7 mouse cellular contexts compared by ENCODE assay signal in the genomic region with DNA sequence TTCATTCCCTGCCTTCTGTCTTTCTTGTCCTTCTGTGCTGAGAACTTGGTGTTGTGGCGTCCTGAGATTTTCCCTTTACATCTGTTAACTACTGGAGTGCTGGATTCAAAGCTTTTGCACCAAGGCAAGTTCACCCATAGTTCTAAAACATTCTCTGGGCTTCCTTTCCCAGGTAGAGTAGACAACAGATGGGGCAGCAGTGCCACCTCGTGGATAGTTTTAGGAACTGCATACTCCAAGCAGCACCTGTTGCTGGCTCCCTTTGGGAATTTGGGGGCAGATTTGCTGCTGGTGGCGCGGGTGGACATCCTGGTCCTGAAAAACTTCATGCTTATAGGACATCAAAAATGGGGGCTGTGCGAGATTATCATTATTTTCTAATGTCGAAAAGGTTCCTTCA.
DNase-seq lines count a peak whose midpoint lies in the region; ATAC-seq and TF ChIP-seq lines count a peak whose summit lies in the region.

No protein-coding gene starts in this region.

- no peaks in the 10 kb centered on the region for H3K9me3 ChIP-seq in CH12.LX (replicated peaks; ENCODE audit: low read length)
- H3K9me3 ChIP-seq in lung, postnatal 0 days (ENCODE audit: low read length): no peaks in the 10 kb centered on the region

- dilution Hi-C loops in CH12.LX (cut with MboI; ENCODE audit: extremely low pct_ligation_motif_present, extremely low pct_unique_long_range_greater_than_20kb, low sequenced_read_pairs): no loop called here

- no peaks in the 10 kb centered on the region for H3K27me3 ChIP-seq in CH12.LX (replicated peaks)
- no peaks in the 10 kb centered on the region for H3K27me3 ChIP-seq in lung, postnatal 0 days (replicated peaks; ENCODE audit: insufficient read depth, low read length)

- no peak for TF ChIP-seq EP300 in CH12.LX (IDR thresholded peaks at IDR 0.05; ENCODE audit: low read length)
- no peak for TF ChIP-seq EP300 in lung, postnatal 0 days (IDR thresholded peaks at IDR 0.05)

- no peaks in the 10 kb centered on the region for H3K79me2 ChIP-seq in CH12.LX (replicated peaks; ENCODE audit: control insufficient read depth, extremely low read depth, insufficient read depth, poor library complexity, severe bottlenecking)

- no peak for TF ChIP-seq POLR2A in CH12.LX (IDR thresholded peaks at IDR 0.05; ENCODE audit: low read depth, low read length)

- ATAC-seq in lung, postnatal 0 days: no peak

- H3K4me3 ChIP-seq in CH12.LX (replicated peaks in 1 of 3; ENCODE audit: low read depth in 2 of 3, low read length in 2 of 3, poor library complexity in 1 of 3): no peak overlapping the region
- H3K4me3 ChIP-seq in gastrocnemius, adult 2 months: no peak overlapping the region
- H3K4me3 ChIP-seq in lung, postnatal 0 days (ENCODE audit: low read depth, low read length): no peak overlapping the region

- peak; percentile 89 to 90 for TF ChIP-seq CTCF in CH12.LX (conservative IDR thresholded peaks at IDR 0.05 in 1 of 2, IDR thresholded peaks at IDR 0.05 in 1 of 2; ENCODE audit: low read depth in 2 of 2, low read length in 2 of 2)
- TF ChIP-seq CTCF in gastrocnemius, adult 2 months (IDR thresholded peaks at IDR 0.05): peak; percentile 91
- TF ChIP-seq CTCF in lung, postnatal 0 days (IDR thresholded peaks at IDR 0.05): peak; percentile 94

- no peak overlapping the region for H3K9ac ChIP-seq in CH12.LX (ENCODE audit: insufficient read depth, low read depth)
- no peak overlapping the region for H3K9ac ChIP-seq in lung, postnatal 0 days (replicated peaks; ENCODE audit: low read depth)

- DNase-seq in CH12.LX (ENCODE audit: extremely low read depth): peak; percentile 71
- peak; percentile 3 for DNase-seq in T-cell, adult 2 months (ENCODE audit: low spot score)
- DNase-seq in cerebellum, postnatal 10 days: peak; percentile 77 to 82
- DNase-seq in gastrocnemius, adult 2 months: peak; percentile 35
- DNase-seq in layer of hippocampus, adult 11-12 months (ENCODE audit: low spot score): peak; percentile 50
- peak; percentile 69 for DNase-seq in lung, postnatal 0 days (ENCODE audit: low spot score)
- peak; percentile 51 for DNase-seq in right cerebral cortex, postnatal 25 days

- no peaks in the 10 kb centered on the region; a peak in 1 of 4 replicates for H3K4me1 ChIP-seq in CH12.LX (ENCODE audit: control insufficient read depth in 1 of 2, insufficient read depth in 2 of 2)
- no peaks in the 10 kb centered on the region for H3K4me1 ChIP-seq in lung, postnatal 0 days (ENCODE audit: insufficient read depth, low read depth, low read length)

- 8% methylated on average over 6 of the region's 6 CpGs for WGBS in lung, postnatal 0 days

- no peaks in the 10 kb centered on the region for H3K36me3 ChIP-seq in CH12.LX (replicated peaks in 1 of 2; ENCODE audit: control insufficient read depth in 1 of 2, insufficient read depth in 1 of 2, low read length in 1 of 2)
- no peaks in the 10 kb centered on the region for H3K36me3 ChIP-seq in lung, postnatal 0 days (ENCODE audit: insufficient read depth, low read length)

- no peak overlapping the region for H3K27ac ChIP-seq in CH12.LX (ENCODE audit: insufficient read depth, low read depth)
- H3K27ac ChIP-seq in gastrocnemius, adult 2 months: no peak overlapping the region
- no peak overlapping the region for H3K27ac ChIP-seq in lung, postnatal 0 days (ENCODE audit: low read length)

- H3K4me2 ChIP-seq in CH12.LX (ENCODE audit: insufficient read depth, low read depth, poor library complexity, severe bottlenecking): 0 out of 2 replicates have a peak overlapping the region, but pooled peaks have one; percentile 34
- H3K4me2 ChIP-seq in lung, postnatal 0 days (replicated peaks; ENCODE audit: low read depth, low read length): no peak overlapping the region

- in situ Hi-C loops in CH12.LX (cut with MboI; ENCODE audit: low pct_ligation_motif_present, low pct_unique_long_range_greater_than_20kb, low sequenced_read_pairs): loop anchor here (5.0 to 25.0 kb wide), 2 partner anchors 123 to 248 kb away; partner anchors contain the start of gene D030056L22Rik

- intact Hi-C loops in gastrocnemius, adult 2 months (cut with DNase I): loop anchor here (10.0 kb wide), 1 partner anchor 1370 kb away; no protein-coding TSS in a partner anchor

- peak; percentile 95 for TF ChIP-seq RAD21 in CH12.LX (IDR thresholded peaks at IDR 0.05; ENCODE audit: low read depth, low read length)

TF ChIP-seq in CH12.LX, 34 proteins besides CTCF, POLR2A, EP300 and RAD21:
- peak; percentile 30; the same call in 1 of the 2 replicates for TF ChIP-seq ZC3H11A (IDR thresholded peaks at IDR 0.05; ENCODE audit: low read depth, low read length)
- TF ChIP-seq PAX5 (IDR thresholded peaks at IDR 0.05; ENCODE audit: low read length): no peak
- TF ChIP-seq HCFC1 (IDR thresholded peaks at IDR 0.05; ENCODE audit: low read depth, low read length): no peak
- TF ChIP-seq TBP (conservative IDR thresholded peaks at IDR 0.05; ENCODE audit: low read depth, low read length): no peak
- TF ChIP-seq SMC3 (IDR thresholded peaks at IDR 0.05; ENCODE audit: low read depth, low read length): peak; percentile 82

Comparison
In these comparisons a context has a peak if more than half of its experiments do, and no peak if none do; other contexts are left out.
1. DNase-seq: peak in every context shown above with its lines; median percentile 80 in cerebellum, postnatal 10 days; 71 in CH12.LX; 69 in lung, postnatal 0 days; 51 in right cerebral cortex, postnatal 25 days; 50 in layer of hippocampus, adult 11-12 months; 35 in gastrocnemius, adult 2 months; 3 in T-cell, adult 2 months.